Mouse (Mus musculus) CD4-positive naive resting alpha-beta T cell, adult 57 days (primary cell): ENCODE measurements around the gene Cars2. TPM values are rescaled to one million over a fixed set of nuclear protein-coding genes. Genes with fewer than 3 reads are reported as not detected.

Experiments used
- total RNA-seq: library from RNA; stranded (reverse); gene quantifications from one replicate; pipeline ENCODE4 v1.2.4, GENCODE M21; 2023

Cars2 gene
- total RNA-seq = 51.5 TPM

DNA sequence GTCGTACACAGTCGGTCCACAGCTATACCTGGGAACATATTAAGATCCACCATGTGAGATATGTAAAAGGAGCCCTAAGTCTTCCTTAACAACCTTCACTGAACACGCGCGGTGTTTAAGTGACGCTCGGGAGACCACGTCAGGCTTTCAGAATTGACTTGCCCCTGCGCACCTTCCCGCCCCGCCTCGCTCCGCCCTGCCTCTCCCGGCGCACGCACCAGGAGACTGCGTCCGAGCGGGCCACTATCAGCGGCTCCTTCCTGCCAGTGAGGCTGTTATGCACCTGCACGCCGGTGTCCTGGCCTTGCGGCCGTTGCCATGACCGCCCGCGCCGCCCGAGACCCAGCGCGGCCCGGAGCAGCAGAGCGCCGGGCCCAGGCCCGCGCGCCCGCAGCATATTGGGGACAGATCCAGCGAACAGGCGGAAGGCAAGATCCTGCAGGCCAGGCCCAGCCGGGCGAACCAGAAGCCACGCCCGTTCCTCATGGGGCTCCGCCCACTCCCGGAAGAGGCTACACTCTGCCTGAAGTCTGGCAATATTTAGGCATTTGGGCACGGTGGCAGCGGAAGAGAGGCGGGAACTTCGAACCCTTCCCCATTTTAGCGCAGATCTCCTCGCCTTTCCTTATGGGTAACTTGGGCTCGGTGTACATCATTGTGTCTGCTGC, at the start of gene Cars2:
Gene Cars2 (minus strand): TSS at position 503 of the 668 bp plus-strand sequence.

DNA sequence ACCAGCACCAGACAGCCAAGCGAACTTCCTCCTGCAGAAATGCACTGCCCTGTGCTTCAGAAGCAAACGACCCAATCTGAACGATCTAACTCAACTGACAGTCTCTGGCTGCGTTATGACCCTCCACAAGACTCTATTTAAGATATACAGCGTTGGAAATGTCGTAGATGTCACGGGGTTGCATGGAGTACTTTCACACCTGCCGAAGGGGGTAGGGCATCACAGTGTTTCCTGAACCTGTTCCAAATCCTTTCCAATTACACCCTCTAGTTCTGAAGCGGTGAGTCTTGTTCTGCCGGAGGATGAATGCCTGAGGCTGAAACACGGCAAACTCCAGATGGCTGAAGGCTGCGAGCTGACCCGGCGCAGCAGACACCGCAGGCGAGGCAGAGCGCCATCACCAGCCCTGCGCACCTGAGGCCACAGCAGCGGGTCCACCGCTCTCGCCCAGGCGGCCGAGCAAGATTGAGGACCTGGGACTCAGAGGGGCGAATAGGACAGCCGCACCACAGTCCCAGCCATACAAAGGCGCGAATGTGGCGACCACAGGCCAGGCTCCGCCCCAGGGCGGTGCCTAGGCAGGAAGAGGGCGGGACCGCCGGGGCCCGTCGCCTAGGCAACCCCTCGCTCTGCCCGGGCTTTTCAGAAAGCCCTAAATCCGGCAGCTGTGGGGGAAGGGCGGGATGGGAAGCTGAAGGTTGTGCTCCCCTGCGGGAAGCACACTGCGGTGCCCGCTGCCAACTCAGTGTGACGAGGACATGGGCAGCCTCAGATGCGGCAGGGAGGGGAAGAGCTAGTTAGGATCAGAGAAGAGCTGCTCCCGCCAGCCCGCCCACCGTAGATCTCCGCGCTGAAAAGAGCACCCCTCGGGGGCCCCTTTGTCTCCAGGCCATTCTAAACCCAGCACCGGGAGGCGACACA, 4.5 kb upstream of the Cars2 start, which contains the start of gene Ing1:
Gene Ing1 (plus strand): TSS at position 773 of the 921 bp plus-strand sequence.

DNA sequence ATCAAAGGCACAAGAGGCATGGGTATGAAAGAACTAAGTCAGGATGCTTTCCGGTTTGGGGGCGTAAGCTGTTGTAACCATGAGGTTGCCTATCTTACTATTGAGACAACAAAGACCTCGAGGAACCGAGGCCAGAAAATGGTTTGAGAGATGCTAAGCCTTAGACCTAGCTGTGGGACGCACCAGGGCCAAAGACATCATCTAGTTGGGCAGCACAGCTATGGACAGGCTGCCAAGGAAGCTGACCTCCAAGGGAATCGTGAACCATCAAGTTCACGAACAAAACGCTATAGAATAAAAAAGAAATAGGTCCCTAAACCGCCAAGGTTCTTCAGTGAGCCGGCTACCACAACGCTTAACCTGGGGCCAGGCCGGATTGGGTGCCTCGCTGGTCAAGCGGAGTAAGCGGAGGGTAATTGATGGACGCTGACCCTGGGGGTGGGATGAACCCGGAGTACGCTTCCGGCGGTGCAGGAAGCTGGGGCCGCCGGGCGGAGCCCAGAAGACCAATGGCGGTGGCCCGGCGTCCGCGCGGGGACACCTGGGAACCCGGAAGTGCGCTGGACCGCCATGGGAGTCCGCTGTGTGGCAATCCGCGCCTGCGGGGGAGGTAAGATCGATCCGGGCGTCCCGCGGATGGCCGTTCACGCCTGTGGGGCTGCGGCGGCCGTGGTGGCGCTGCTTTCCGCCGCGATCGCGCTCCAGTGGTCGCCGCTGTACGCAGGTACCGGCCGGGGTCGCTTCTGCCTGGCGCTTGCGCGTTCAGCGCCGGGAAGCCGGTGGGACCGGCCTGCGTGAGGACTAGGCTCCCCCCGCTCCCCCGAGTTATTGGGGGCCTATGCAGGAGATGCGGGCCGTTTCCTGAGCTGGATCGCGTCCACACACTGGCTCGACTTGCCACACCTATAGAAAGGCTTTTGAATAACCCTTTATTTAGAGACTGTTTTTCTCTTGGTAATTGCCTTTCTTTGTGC, 53.3 kb downstream of the Cars2 start, which contains the start of gene Naxd:
Gene Naxd (plus strand): TSS at position 490 of the 974 bp plus-strand sequence.

DNA sequence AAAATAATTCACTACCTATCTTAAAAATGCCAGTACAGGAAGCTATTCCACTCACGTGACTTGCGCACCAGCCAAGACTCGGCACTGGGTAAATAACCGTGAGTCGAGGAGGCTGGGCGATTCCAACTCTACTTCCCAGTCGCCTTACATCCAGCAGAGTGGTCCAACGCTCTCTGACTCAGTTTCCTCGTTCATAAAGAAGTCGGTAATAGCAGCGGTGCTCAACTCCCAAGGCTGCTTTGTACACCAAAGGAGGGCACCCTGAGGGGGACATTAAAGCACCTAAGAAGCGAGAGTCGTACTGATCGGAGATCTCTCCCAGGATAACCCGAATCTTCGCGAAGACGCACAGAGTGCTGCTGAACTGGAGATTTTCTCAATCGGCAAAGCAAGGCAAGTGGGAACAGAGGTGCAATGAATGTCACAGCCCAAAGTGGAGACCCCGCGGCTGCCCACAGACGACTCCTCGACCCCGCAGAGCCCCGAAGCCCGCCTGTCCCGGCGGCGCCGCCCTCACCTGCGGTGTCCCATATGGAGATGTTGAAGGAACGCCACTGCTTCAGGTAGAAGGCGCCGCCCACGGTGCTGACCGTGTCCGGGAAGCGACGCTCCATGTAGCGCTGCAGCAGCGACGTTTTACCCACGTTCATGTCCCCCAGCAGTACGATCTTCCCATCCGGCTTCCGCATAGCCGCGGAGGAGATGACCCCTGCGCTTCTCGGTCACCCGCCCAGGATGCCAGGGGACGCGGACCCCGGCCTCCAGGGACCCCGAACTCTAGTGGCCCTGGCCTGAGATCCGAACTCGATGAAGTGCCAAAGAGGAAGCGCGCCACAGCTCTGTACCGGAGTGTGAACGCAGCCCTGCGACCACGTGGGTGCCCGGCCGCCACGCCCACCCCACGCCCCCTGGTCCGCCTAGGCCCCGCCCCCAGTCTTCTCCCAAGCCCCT, 72.5 kb downstream of the Cars2 start, which contains the start of gene Rab20:
Gene Rab20 (minus strand): TSS at position 900 of the 951 bp plus-strand sequence.

Other genes starting within 250 kb of the Cars2 start
- 0.53 TPM for gene Col4a2, start 238.0 kb downstream of the Cars2 start, total RNA-seq
- gene Col4a1, start 238.0 kb downstream of the Cars2 start, total RNA-seq = 2.0 TPM
- 7.7 TPM for gene Rab20, start 72.1 kb downstream of the Cars2 start, total RNA-seq
- 39.6 TPM for gene Naxd, start 53.3 kb downstream of the Cars2 start, total RNA-seq
- 59.2 TPM for gene Ing1, start 4.8 kb upstream of the Cars2 start, total RNA-seq
- gene Ankrd10, start 85.0 kb upstream of the Cars2 start, total RNA-seq = 110 TPM
- gene 1700016D06Rik, start 150.3 kb upstream of the Cars2 start, total RNA-seq = not detected
- 56.0 TPM for gene Arhgef7, start 176.9 kb upstream of the Cars2 start, total RNA-seq